Mouse (Mus musculus) megakaryocyte, embryonic 14.5 days (primary cell): ENCODE data around the gene Rcan2. TPM values are rescaled to one million over a fixed set of nuclear protein-coding genes. Genes with fewer than 3 reads are reported as not detected.

Experiments used
- H3K27me3 ChIP-seq: replicated peaks from 2 replicates; pipeline ENCODE3; 2012; ENCODE audit warnings: inconsistent platforms
- H3K36me3 ChIP-seq: replicated peaks from 2 replicates; pipeline ENCODE3; 2012; ENCODE audit warnings: low read length, inconsistent platforms, mixed read lengths
- H3K4me1 ChIP-seq: 2 replicates; pipeline ENCODE4 v1.6.1; 2012; ENCODE audit warnings: inconsistent platforms
- H3K4me3 ChIP-seq: replicated peaks from 2 replicates; pipeline ENCODE3; 2012; ENCODE audit warnings: moderate library complexity, mild to moderate bottlenecking, inconsistent platforms
- H3K9me3 ChIP-seq: 2 replicates; pipeline ENCODE4 v1.6.1; 2012; ENCODE audit warnings: inconsistent platforms
- FLI1 ChIP-seq: IDR thresholded peaks from 2 replicates; pipeline ENCODE4 v1.6.1; 2012; ENCODE audit warnings: low read length, inconsistent platforms, mixed read lengths
- GATA1 ChIP-seq: IDR thresholded peaks from 3 replicates; pipeline ENCODE4 v1.6.1; 2012; ENCODE audit warnings: mixed read lengths, low read length, inconsistent platforms, borderline replicate concordance
- polyA plus RNA-seq: library from polyadenylated mRNA; stranded (reverse); fragments of >175 nt; gene quantifications from 2 replicates; pipeline ENCODE4 v1.2.3, GENCODE M21; 2012; ENCODE audit warnings: low replicate concordance; ENCODE audit not compliant: insufficient read depth

Gene Rcan2
- polyA plus RNA-seq, 1 experiment, result 0.10 TPM

DNA sequence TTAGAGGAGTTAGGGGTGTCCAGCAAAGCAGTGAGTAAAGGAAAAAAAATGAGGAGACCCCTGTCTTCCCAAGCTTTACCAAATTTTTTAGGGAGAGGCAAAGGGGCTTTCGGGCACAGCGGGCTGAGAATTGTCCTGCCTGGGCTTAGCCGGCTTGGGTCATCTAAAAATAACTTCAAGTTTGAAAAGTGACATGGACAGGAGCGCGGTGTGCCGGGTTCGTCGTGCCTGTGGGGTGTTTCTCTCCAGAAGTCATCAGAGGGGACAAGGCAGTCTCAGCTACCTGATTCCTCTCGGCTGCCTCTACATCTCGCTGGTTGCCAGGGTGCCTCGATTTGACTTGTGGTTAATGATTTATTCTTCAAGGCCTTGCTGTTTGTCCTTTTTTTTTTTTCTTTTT, 1.3 kb downstream of the Rcan2 start:
- H3K9me3 ChIP-seq, result no peaks in the 10 kb centered on the region
- peaks cover 33% of the 10 kb centered on the region for H3K27me3 ChIP-seq
- no peaks in the 10 kb centered on the region for H3K36me3 ChIP-seq
- peaks cover 9% of the 10 kb centered on the region for H3K4me1 ChIP-seq
- TF ChIP-seq FLI1 (no peak), GATA1 (no peak)
- H3K4me3 ChIP-seq, result no peak overlapping the region

DNA sequence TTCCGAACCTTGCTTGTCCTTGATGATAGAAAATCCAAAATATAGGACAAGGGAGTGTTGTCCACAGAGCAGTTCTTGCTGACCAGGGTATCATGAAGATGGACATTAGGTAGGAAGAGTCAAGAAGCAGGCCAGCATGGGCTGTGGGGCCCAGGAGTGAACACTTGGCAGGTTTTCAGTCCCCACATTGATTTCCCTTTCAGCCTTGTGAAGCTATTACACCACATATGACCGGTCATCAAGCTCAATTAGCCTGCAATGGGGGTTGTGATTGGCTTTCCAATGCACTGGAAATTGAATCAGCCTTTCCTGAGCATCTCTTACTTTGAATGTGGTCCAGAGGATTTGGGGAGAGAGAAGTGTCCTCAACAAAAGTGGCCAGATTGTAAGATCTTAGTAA, 2.0 kb downstream of the Rcan2 start:
- Histone ChIP-seq H3K4me1 (peaks cover 9% of the 10 kb centered on the region), H3K36me3 (no peaks in the 10 kb centered on the region), H3K9me3 (no peaks in the 10 kb centered on the region), H3K4me3 (no peak overlapping the region), H3K27me3 (peaks cover 33% of the 10 kb centered on the region)
- TF ChIP-seq FLI1 (no peak), GATA1 (no peak)

DNA sequence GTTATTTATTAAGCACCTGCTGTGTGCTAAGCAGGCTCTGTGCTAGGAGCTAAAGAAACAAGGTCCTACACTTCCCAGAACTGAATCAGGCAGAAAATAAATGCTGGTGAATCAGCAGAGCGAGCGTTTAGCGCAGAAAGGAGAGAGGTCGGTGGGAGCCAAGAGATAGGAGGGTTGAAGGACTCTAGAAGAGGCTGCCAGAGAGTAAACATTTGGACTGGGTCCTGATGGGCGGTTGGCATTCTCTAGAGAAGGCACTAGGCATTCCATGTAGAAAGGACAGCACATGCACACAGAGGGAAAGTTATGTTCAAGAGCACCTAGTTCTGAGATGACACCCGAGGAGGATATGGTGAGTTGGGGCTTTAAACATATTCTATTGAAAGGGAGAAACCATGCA, 2.6 kb downstream of the Rcan2 start:
- H3K36me3 ChIP-seq, result no peaks in the 10 kb centered on the region
- H3K4me1 ChIP-seq, result peaks cover 9% of the 10 kb centered on the region
- no peaks in the 10 kb centered on the region for H3K9me3 ChIP-seq
- no peak overlapping the region for H3K4me3 ChIP-seq
- TF ChIP-seq FLI1 (no peak), GATA1 (no peak)
- peaks cover 33% of the 10 kb centered on the region for H3K27me3 ChIP-seq

DNA sequence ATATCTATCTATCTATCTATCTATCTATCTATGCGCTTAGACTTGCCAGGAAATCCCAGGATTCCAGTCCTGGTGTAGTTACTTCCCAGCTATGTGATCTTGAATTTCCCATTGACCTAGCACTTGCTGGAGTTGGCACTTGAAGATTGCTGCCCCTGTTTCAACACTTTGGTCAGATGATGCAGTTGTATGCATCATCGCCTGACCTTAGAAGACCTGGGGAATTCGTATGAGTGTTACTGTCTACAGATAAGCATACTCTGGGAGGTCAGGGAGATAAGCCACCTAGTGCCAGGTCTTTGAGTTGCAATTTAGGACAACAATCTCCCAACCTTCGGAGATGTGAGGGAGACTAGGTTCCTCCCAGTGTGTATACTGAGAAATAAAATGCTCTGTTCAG, 5.7 kb downstream of the Rcan2 start:
- H3K36me3 ChIP-seq, result no peaks in the 10 kb centered on the region
- H3K9me3 ChIP-seq, result no peaks in the 10 kb centered on the region
- TF ChIP-seq GATA1 (no peak), FLI1 (no peak)
- peaks cover 22% of the 10 kb centered on the region for H3K27me3 ChIP-seq
- H3K4me3 ChIP-seq, result no peak overlapping the region
- H3K4me1 ChIP-seq, result peaks cover 3% of the 10 kb centered on the region

DNA sequence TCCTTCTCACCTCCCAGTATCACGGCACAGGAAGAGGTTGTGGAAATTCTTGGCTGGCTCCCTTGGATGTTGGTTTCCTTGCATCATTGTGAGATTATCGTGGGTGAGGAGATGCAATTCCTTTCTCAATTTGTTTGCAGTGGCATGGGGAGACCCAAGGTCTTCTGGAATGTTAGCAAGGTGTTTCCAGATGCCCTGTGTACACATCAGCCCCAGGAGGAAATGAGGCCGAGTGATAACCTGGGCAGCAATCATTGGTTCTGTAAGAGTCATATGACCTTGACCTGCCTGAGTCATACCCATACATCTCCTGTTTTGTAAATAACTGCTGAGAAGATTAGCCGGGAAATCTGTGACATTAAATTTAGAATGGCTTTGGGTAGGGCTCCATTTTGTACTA, 10.3 kb downstream of the Rcan2 start:
- H3K4me3 ChIP-seq, result no peak overlapping the region
- H3K4me1 ChIP-seq, result no peaks in the 10 kb centered on the region
- H3K27me3 ChIP-seq, result no peaks in the 10 kb centered on the region
- no peaks in the 10 kb centered on the region for H3K36me3 ChIP-seq
- TF ChIP-seq GATA1, result no peak
- TF ChIP-seq FLI1, result no peak
- H3K9me3 ChIP-seq, result no peaks in the 10 kb centered on the region

DNA sequence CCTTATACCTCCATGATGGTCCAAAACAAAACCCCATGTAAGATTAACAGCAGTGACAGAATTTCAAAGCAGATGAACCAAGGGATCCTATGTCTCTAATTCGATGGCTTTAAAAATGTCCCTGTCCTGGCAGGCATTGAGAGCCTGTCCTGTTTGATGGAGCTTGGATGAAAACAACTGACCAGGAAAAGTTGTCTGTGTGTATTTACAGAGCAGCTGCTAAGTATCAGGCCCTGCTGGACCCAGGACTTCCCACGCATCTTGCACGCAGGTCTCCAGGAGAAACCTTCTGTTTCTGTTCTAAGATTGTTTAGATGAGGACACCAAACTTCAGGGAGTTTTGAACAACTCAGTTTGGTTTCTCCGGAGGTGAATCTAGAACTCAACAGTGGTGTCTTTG, 14.2 kb downstream of the Rcan2 start:
- TF ChIP-seq GATA1 (no peak), FLI1 (no peak)
- H3K4me3 ChIP-seq, result no peak overlapping the region
- H3K4me1 ChIP-seq, result no peaks in the 10 kb centered on the region
- H3K27me3 ChIP-seq, result no peaks in the 10 kb centered on the region
- no peaks in the 10 kb centered on the region for H3K9me3 ChIP-seq
- no peaks in the 10 kb centered on the region for H3K36me3 ChIP-seq

DNA sequence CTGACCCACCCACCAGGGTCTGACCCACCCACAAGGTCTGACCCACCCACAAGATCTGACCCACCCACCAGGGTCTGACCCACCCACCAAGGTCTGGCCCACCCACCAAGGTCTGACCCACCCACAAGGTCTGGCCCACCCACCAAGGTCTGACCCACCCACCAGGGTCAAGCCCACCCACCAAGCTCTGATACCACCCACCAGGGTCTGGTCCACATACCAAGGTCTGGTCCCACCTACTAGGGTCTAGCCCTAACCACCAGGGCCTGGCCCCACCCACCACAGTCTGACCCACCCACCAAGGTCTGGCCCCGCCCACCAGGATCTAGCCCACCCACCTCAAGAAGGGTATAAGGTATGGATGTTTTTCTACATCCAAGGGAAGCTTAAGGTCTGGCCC, 15.3 kb downstream of the Rcan2 start:
- Histone ChIP-seq H3K9me3 (no peaks in the 10 kb centered on the region), H3K27me3 (no peaks in the 10 kb centered on the region), H3K4me1 (no peaks in the 10 kb centered on the region), H3K4me3 (no peak overlapping the region), H3K36me3 (no peaks in the 10 kb centered on the region)
- TF ChIP-seq GATA1, result no peak
- TF ChIP-seq FLI1, result no peak

DNA sequence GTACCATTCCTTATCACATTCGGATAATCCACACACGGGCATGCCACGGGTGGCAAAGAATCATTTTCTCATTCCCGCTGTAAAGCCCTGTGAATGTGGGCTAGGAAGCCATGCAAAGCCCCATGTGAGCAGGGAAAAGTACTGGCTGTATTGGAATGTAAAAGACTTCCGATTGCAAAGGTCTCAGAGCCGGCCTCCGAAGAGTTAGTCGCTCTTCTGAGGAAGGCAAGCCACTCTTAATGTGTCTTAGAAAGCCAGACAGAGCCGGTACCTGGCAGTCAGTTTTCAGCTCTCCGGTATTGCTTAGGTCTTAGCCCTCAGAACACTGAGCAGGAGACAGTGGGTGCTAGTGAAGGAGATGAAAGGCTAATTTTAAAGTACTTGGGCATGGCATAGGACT, 16.0 kb downstream of the Rcan2 start:
- Histone ChIP-seq H3K4me1 (no peaks in the 10 kb centered on the region), H3K36me3 (no peaks in the 10 kb centered on the region), H3K9me3 (no peaks in the 10 kb centered on the region), H3K27me3 (no peaks in the 10 kb centered on the region), H3K4me3 (no peak overlapping the region)
- TF ChIP-seq FLI1 (no peak), GATA1 (no peak)

DNA sequence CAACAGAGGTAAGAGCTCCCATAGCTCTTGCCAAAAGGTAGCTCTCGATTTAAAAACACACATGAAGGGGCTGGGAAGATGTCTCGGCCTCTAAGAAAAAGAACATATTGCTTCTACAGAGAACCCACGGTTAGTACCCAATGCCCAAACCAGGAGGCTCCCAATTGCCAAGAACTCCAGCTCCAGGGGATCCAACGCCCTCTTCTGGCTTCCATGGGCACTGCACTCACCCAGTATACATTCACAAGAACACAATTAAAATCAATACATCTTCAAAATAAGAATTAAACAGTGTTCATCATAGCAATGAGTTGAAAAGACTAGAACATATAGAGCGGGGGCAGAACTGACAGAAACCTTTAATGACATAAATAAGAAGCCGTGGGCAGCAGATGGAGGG, 17.2 kb downstream of the Rcan2 start:
- Histone ChIP-seq H3K36me3 (no peaks in the 10 kb centered on the region), H3K4me1 (no peaks in the 10 kb centered on the region), H3K27me3 (no peaks in the 10 kb centered on the region), H3K4me3 (no peak overlapping the region), H3K9me3 (no peaks in the 10 kb centered on the region)
- TF ChIP-seq GATA1, result no peak
- TF ChIP-seq FLI1, result no peak

DNA sequence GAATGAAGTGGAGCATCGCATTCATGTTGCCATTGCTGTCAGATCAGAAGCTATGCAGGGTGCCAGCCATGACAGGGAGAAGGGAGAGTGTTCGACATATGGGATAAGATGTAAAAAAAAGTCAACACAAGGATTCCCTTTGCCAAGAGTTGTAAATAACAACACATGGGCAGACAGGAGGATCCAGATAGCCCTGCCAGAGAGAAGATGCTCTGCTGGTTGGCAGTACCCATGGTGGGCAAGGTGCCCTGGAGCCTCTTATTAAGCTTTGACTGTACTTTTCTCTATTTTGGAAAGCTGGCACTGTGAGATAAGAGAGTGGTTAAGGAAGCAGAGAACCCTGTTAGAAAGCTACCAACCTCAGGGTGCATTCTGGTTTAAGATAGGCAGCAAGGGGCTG, 19.8 kb downstream of the Rcan2 start:
- Histone ChIP-seq H3K27me3 (no peaks in the 10 kb centered on the region), H3K4me1 (no peaks in the 10 kb centered on the region), H3K9me3 (no peaks in the 10 kb centered on the region), H3K4me3 (no peak overlapping the region), H3K36me3 (no peaks in the 10 kb centered on the region)
- TF ChIP-seq FLI1, result no peak
- no peak for TF ChIP-seq GATA1

DNA sequence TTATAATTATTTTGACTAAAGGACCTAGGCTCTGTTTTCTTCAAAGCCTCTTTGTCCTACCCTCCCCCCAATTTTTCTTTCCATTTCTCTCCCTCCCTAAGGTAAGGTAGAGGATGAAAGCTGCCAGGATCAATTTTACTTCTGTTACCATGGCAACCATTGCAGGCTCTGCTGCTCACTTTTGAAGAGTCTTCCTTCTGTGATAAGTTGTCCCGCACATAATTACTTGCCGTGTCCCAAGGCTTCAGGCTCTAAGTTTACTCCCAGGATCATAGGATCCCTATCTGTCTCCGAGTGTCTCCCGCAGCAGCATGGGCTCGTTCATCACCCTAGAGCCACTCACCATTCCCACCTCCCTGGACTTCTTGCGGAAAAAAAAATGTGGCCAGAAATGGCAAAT, 21.1 kb downstream of the Rcan2 start:
- TF ChIP-seq GATA1, result no peak
- no peak for TF ChIP-seq FLI1
- H3K36me3 ChIP-seq, result no peaks in the 10 kb centered on the region
- H3K27me3 ChIP-seq, result no peaks in the 10 kb centered on the region
- H3K4me3 ChIP-seq, result no peak overlapping the region
- no peaks in the 10 kb centered on the region for H3K9me3 ChIP-seq
- no peaks in the 10 kb centered on the region for H3K4me1 ChIP-seq
